Mouse (Mus musculus): ENCODE results near the gene Syt11.

DNA sequence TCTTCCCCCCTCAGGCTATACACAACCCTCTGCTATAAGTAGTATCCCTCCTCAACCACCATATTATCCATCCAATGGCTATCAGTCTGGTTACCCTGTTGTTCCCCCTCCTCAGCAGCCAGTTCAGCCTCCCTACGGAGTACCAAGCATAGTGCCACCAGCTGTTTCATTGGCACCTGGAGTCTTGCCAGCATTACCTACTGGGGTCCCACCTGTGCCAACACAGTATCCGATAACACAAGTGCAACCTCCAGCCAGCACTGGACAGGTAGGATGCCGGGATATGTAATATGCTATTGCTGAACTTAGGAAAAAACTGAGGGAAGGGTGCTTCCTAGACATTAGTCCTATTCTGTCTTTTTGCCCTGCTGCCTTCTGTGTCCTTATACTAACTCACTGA is 74.7 kb downstream of the Syt11 start:
- no peak for TF ChIP-seq POLR2A (IDR thresholded peaks at IDR 0.05; ENCODE audit: extremely low read depth, insufficient read depth, low read length)
- no peak for TF ChIP-seq CTCF (IDR thresholded peaks at IDR 0.05; ENCODE audit: low read depth, low read length)

All from liver, adult 2 months (tissue).